In the genomic region with DNA sequence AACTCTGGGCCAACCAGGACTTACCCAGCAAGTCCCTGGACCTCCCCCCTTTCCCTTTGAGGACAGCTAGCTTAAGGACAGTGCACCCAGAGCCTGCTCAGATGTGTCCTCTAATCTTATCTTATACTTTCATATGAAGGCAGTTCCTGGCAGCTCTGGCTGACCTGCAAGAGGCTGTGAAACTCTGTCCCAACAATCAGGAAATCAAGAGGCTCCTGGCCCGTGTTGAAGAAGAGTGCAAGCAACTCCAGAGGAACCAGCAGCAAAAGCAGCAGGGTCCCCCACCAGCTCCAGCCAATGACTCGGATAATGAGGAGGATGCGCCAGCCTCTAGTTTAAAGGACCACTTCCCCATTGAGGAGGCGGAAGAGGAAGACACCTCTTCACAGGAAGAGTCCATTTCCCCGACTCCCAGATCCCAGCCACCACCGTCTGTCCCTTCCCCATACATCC, we compare ENCODE assay signal across 13 mouse cellular contexts. TPM values are rescaled to one million over a fixed set of nuclear protein-coding genes. Genes with fewer than 3 reads are reported as not detected.
DNase-seq lines count a peak whose midpoint lies in the region; ATAC-seq lines count a peak whose summit lies in the region.
"Had no signal": no experiment of that assay in that cellular context is flagged by ENCODE, and none has a peak within 500 bp of the region (broad histone marks: within the 10 kb centered on the region; RNA-seq: fewer than 3 reads in every experiment).

No protein-coding gene starts in this region.

- peaks cover 15% of the 10 kb centered on the region for H3K4me1 ChIP-seq in hindbrain, embryonic 14.5 days (replicated peaks; ENCODE audit: control insufficient read depth, insufficient read depth, low read length)
- no peaks in the 10 kb centered on the region for H3K4me1 ChIP-seq in hindbrain, embryonic 11.5 days (replicated peaks; ENCODE audit: control insufficient read depth, insufficient read depth, low read length)
- H3K4me1 ChIP-seq in brown adipose tissue, adult 24 weeks (ENCODE audit: control insufficient read depth, insufficient read depth, insufficient read length, low read length), result peaks cover 16% of the 10 kb centered on the region
- peaks cover 26% of the 10 kb centered on the region for H3K4me1 ChIP-seq in embryonic facial prominence, embryonic 15.5 days

- ATAC-seq in hindbrain, embryonic 14.5 days (ENCODE audit: low FRiP score), result no peak
- ATAC-seq in hindbrain, embryonic 11.5 days (ENCODE audit: low FRiP score), result no peak
- no peak for ATAC-seq in embryonic facial prominence, embryonic 15.5 days (ENCODE audit: insufficient number of reproducible peaks, low FRiP score, low TSS enrichment, low read depth)
- ATAC-seq in megakaryocyte-erythroid progenitor cell, adult 5-6 weeks (replicated peaks; ENCODE audit: low FRiP score, low TSS enrichment, poor library complexity, severe bottlenecking), result peak; percentile 82
- ATAC-seq: forebrain, postnatal 0 days; inflammation-experienced regulatory T-cells, adult 6 months; midbrain, embryonic 13.5 days had no signal

- 73% methylated on average over 6 of the region's 6 CpGs for WGBS in hindbrain, embryonic 14.5 days
- 86% methylated on average over 6 of the region's 6 CpGs for WGBS in hindbrain, embryonic 11.5 days
- 78% methylated on average over 6 of the region's 6 CpGs for WGBS in embryonic facial prominence, embryonic 15.5 days

- no peak overlapping the region for H3K4me3 ChIP-seq in hindbrain, embryonic 14.5 days (replicated peaks; ENCODE audit: low read length)
- no peak overlapping the region for H3K4me3 ChIP-seq in hindbrain, embryonic 11.5 days (ENCODE audit: low read depth, low read length)
- 0 out of 2 replicates have a peak overlapping the region, but pooled peaks have one; percentile 3 for H3K4me3 ChIP-seq in brown adipose tissue, adult 24 weeks (ENCODE audit: insufficient read depth, low read depth, low read length)
- H3K4me3 ChIP-seq in embryonic facial prominence, embryonic 15.5 days (replicated peaks), result no peak overlapping the region
- H3K4me3 ChIP-seq: lung, embryonic 15.5 days; midbrain, embryonic 13.5 days had no signal

- H3K36me3 ChIP-seq in hindbrain, embryonic 14.5 days (replicated peaks; ENCODE audit: control insufficient read depth, insufficient read depth), result no peaks in the 10 kb centered on the region
- H3K36me3 ChIP-seq in hindbrain, embryonic 11.5 days (ENCODE audit: control insufficient read depth, insufficient read depth, low read length), result no peaks in the 10 kb centered on the region
- peaks cover 42% of the 10 kb centered on the region for H3K36me3 ChIP-seq in embryonic facial prominence, embryonic 15.5 days
- H3K36me3 ChIP-seq: midbrain, embryonic 13.5 days had no signal

- no peak overlapping the region for H3K9ac ChIP-seq in hindbrain, embryonic 14.5 days
- H3K9ac ChIP-seq in hindbrain, embryonic 11.5 days (ENCODE audit: low read depth, low read length), result no peak overlapping the region
- no peak overlapping the region for H3K9ac ChIP-seq in embryonic facial prominence, embryonic 15.5 days
- H3K9ac ChIP-seq: forebrain, postnatal 0 days; lung, embryonic 15.5 days; midbrain, embryonic 13.5 days had no signal

- H3K4me2 ChIP-seq in hindbrain, embryonic 14.5 days (replicated peaks), result no peak overlapping the region
- no peak overlapping the region for H3K4me2 ChIP-seq in hindbrain, embryonic 11.5 days (replicated peaks; ENCODE audit: low read depth, low read length)
- no peak overlapping the region for H3K4me2 ChIP-seq in embryonic facial prominence, embryonic 15.5 days (replicated peaks)
- H3K4me2 ChIP-seq: lung, embryonic 15.5 days; midbrain, embryonic 13.5 days had no signal

- no peak for DNase-seq in hindbrain, embryonic 14.5 days (ENCODE audit: low spot score)
- DNase-seq in hindbrain, embryonic 11.5 days (ENCODE audit: low spot score), result no peak
- no peak for DNase-seq in embryo, embryonic 9.5 days (ENCODE audit: extremely low spot score)
- no peak for DNase-seq in layer of hippocampus, adult 18-20 months (ENCODE audit: low spot score in 2 of 2)
- DNase-seq: cerebellum, adult 9-10 months; forebrain, postnatal 0 days had no signal

- no peaks in the 10 kb centered on the region for H3K27me3 ChIP-seq in hindbrain, embryonic 14.5 days (ENCODE audit: control insufficient read depth, insufficient read depth, low read length)
- no peaks in the 10 kb centered on the region for H3K27me3 ChIP-seq in hindbrain, embryonic 11.5 days (ENCODE audit: control insufficient read depth, insufficient read depth, low read length)
- H3K27me3 ChIP-seq in embryonic facial prominence, embryonic 15.5 days, result no peaks in the 10 kb centered on the region
- H3K27me3 ChIP-seq: CH12.LX; lung, embryonic 15.5 days; midbrain, embryonic 13.5 days had no signal

- no peaks in the 10 kb centered on the region for H3K9me3 ChIP-seq in hindbrain, embryonic 14.5 days (ENCODE audit: control insufficient read depth, low read length)
- H3K9me3 ChIP-seq in hindbrain, embryonic 11.5 days (ENCODE audit: control insufficient read depth, low read length), result no peaks in the 10 kb centered on the region
- H3K9me3 ChIP-seq in embryonic facial prominence, embryonic 15.5 days (replicated peaks), result no peaks in the 10 kb centered on the region
- H3K9me3 ChIP-seq: lung, embryonic 15.5 days; midbrain, embryonic 13.5 days had no signal

- H3K27ac ChIP-seq in hindbrain, embryonic 14.5 days, result 0 out of 2 replicates have a peak overlapping the region, but pooled peaks have one; percentile 17
- H3K27ac ChIP-seq in hindbrain, embryonic 11.5 days (ENCODE audit: low read depth, low read length), result no peak overlapping the region
- H3K27ac ChIP-seq in brown adipose tissue, adult 24 weeks (replicated peaks; ENCODE audit: low read depth, low read length), result peak overlapping the region; percentile 81
- peak overlapping the region; percentile 78; the same call in 1 of the 2 replicates for H3K27ac ChIP-seq in embryonic facial prominence, embryonic 15.5 days (replicated peaks)
- H3K27ac ChIP-seq: lung, embryonic 15.5 days; midbrain, embryonic 13.5 days had no signal

RNA-seq across cellular contexts. Expression of gene Wdsub1, which starts 39.8 kb away (rescaled TPM):
- 14.0 and 16.6 TPM in 2 replicates for polyA plus RNA-seq in hindbrain, embryonic 14.5 days (2014; fragmentation: Nextera tagmentation; extraction: Ambion mirVana)
- 20.0 and 21.9 TPM in 2 replicates for polyA plus RNA-seq in hindbrain, embryonic 11.5 days (2014; fragmentation: Nextera tagmentation; extraction: Ambion mirVana)
- 9.9 and 15.6 TPM in 2 replicates for polyA plus RNA-seq in brown adipose tissue, adult 24 weeks (2012; ENCODE audit: insufficient read depth, insufficient read length, missing spikeins)
- 42.3 and 49.6 TPM in 2 replicates for polyA plus RNA-seq in embryonic facial prominence, embryonic 15.5 days (2015; fragmentation: Nextera tagmentation; extraction: Ambion mirVana)
- 21.0 and 68.0 TPM in 2 replicates for total RNA-seq in megakaryocyte-erythroid progenitor cell, adult 5-6 weeks (2014; fragmentation: Nextera tagmentation)
- total RNA-seq in megakaryocyte-erythroid progenitor cell, adult 5-6 weeks (2017), result 42.3 and 48.3 TPM in 2 replicates
- total RNA-seq in layer of hippocampus, adult 18-20 months (2021), result 10 to 100 TPM; 23.5 to 25.0 TPM
